Comparison of ENCODE assay signal across 12 mouse cellular contexts in genomic region chr2:157707191-157707923, GRCm38 (mm10). TPM values are rescaled to one million over a fixed set of nuclear protein-coding genes. Genes with fewer than 3 reads are reported as not detected.
DNase-seq lines count a peak whose midpoint lies in the region; ATAC-seq and TF ChIP-seq lines count a peak whose summit lies in the region.
"Had no signal": no experiment of that assay in that cellular context is flagged by ENCODE, and none has a peak within 500 bp of the region (broad histone marks: within the 10 kb centered on the region; RNA-seq: fewer than 3 reads in every experiment).

No protein-coding gene starts in this region.

- H3K4me3 ChIP-seq in hindbrain, embryonic 10.5 days, result no peak overlapping the region
- H3K4me3 ChIP-seq in hindbrain, embryonic 12.5 days, result no peak overlapping the region
- H3K4me3 ChIP-seq in limb, embryonic 10.5 days, result no peak overlapping the region
- H3K4me3 ChIP-seq in lung, postnatal 0 days (ENCODE audit: low read depth, low read length), result no peak overlapping the region
- H3K4me3 ChIP-seq: limb, embryonic 13.5 days had no signal

- H3K4me2 ChIP-seq in hindbrain, embryonic 12.5 days (replicated peaks), result no peak overlapping the region
- H3K4me2 ChIP-seq in lung, postnatal 0 days (replicated peaks; ENCODE audit: low read depth, low read length), result no peak overlapping the region
- H3K4me2 ChIP-seq: limb, embryonic 13.5 days had no signal

- peaks cover 43% of the 10 kb centered on the region for H3K27me3 ChIP-seq in hindbrain, embryonic 10.5 days (ENCODE audit: insufficient read depth, poor library complexity, severe bottlenecking)
- no peaks in the 10 kb centered on the region for H3K27me3 ChIP-seq in hindbrain, embryonic 12.5 days
- H3K27me3 ChIP-seq in limb, embryonic 10.5 days (ENCODE audit: low read depth, poor library complexity, severe bottlenecking), result peaks cover 40% of the 10 kb centered on the region
- H3K27me3 ChIP-seq in lung, postnatal 0 days (replicated peaks; ENCODE audit: insufficient read depth, low read length), result no peaks in the 10 kb centered on the region

- peaks cover 54% of the 10 kb centered on the region for H3K4me1 ChIP-seq in hindbrain, embryonic 10.5 days (replicated peaks)
- peaks cover 51% of the 10 kb centered on the region for H3K4me1 ChIP-seq in hindbrain, embryonic 12.5 days
- peaks cover 26% of the 10 kb centered on the region for H3K4me1 ChIP-seq in limb, embryonic 10.5 days
- no peaks in the 10 kb centered on the region for H3K4me1 ChIP-seq in lung, postnatal 0 days (ENCODE audit: insufficient read depth, low read depth, low read length)

- DNase-seq in hindbrain, embryonic 10.5 days (ENCODE audit: low spot score), result no peak
- DNase-seq in cerebellum, postnatal 10 days, result peak; percentile 83 to 84
- peak; percentile 78 for DNase-seq in kidney, adult 11 months
- DNase-seq in limb, embryonic 10.5 days (ENCODE audit: low spot score), result no peak
- DNase-seq in right cerebral cortex, adult 18-20 months, result no peak
- DNase-seq in thymus, postnatal 25 days, result no peak
- DNase-seq in lung, postnatal 0 days (ENCODE audit: low spot score), result no peak
- DNase-seq: lung, adult 2 months had no signal

- WGBS in hindbrain, embryonic 10.5 days, result 64% methylated on average over 11 of the region's 11 CpGs
- WGBS in hindbrain, embryonic 12.5 days, result 56% methylated on average over 11 of the region's 11 CpGs
- WGBS in limb, embryonic 10.5 days, result 47% methylated on average over 11 of the region's 11 CpGs
- WGBS in lung, postnatal 0 days, result 58% methylated on average over 11 of the region's 11 CpGs

- no peak for TF ChIP-seq CTCF in lung, postnatal 0 days (IDR thresholded peaks at IDR 0.05)

- TF ChIP-seq EP300 in lung, postnatal 0 days (IDR thresholded peaks at IDR 0.05), result no peak

- ATAC-seq in hindbrain, embryonic 12.5 days (ENCODE audit: low FRiP score), result no peak
- ATAC-seq in lung, postnatal 0 days, result no peak
- ATAC-seq: activated CD4-positive, CD25-positive, alpha-beta regulatory T cell, adult 4 months had no signal

- H3K36me3 ChIP-seq in hindbrain, embryonic 10.5 days, result no peaks in the 10 kb centered on the region
- no peaks in the 10 kb centered on the region for H3K36me3 ChIP-seq in hindbrain, embryonic 12.5 days
- no peaks in the 10 kb centered on the region for H3K36me3 ChIP-seq in limb, embryonic 10.5 days
- no peaks in the 10 kb centered on the region for H3K36me3 ChIP-seq in lung, postnatal 0 days (ENCODE audit: insufficient read depth, low read length)
- H3K36me3 ChIP-seq: G1E; limb, embryonic 13.5 days had no signal

- H3K27ac ChIP-seq in hindbrain, embryonic 10.5 days, result 0 out of 2 replicates have a peak overlapping the region, but pooled peaks have one; percentile 13
- H3K27ac ChIP-seq in hindbrain, embryonic 12.5 days, result no peak overlapping the region
- H3K27ac ChIP-seq in limb, embryonic 10.5 days, result peak overlapping the region; percentile 15; the same call in 1 of the 2 replicates
- H3K27ac ChIP-seq in lung, postnatal 0 days (ENCODE audit: low read length), result no peak overlapping the region
- H3K27ac ChIP-seq: limb, embryonic 13.5 days had no signal

- no peak overlapping the region for H3K9ac ChIP-seq in hindbrain, embryonic 12.5 days
- no peak overlapping the region for H3K9ac ChIP-seq in lung, postnatal 0 days (replicated peaks; ENCODE audit: low read depth)
- H3K9ac ChIP-seq: limb, embryonic 13.5 days had no signal

- no peaks in the 10 kb centered on the region for H3K9me3 ChIP-seq in hindbrain, embryonic 10.5 days
- H3K9me3 ChIP-seq in hindbrain, embryonic 12.5 days (replicated peaks), result no peaks in the 10 kb centered on the region
- H3K9me3 ChIP-seq in limb, embryonic 10.5 days (replicated peaks), result no peaks in the 10 kb centered on the region
- H3K9me3 ChIP-seq in lung, postnatal 0 days (ENCODE audit: low read length), result no peaks in the 10 kb centered on the region
- H3K9me3 ChIP-seq: G1E; limb, embryonic 13.5 days had no signal

RNA-seq across cellular contexts. Expression of gene Ctnnbl1, which starts 29.8 kb away (rescaled TPM):
- polyA plus RNA-seq in hindbrain, embryonic 10.5 days (2016; fragmentation: Nextera tagmentation; extraction: Ambion mirVana), result 93.4 and 95.9 TPM in 2 replicates
- polyA plus RNA-seq in hindbrain, embryonic 12.5 days (2016; fragmentation: Nextera tagmentation; extraction: Ambion mirVana), result 82.3 and 83.7 TPM in 2 replicates
- 90.7 and 97.8 TPM in 2 replicates for polyA plus RNA-seq in limb, embryonic 10.5 days (2016; fragmentation: Nextera tagmentation; extraction: Ambion mirVana)
- polyA plus RNA-seq in lung, postnatal 0 days (2015; fragmentation: Nextera tagmentation; extraction: Ambion mirVana), result 28.5 and 30.8 TPM in 2 replicates

Comparison
In these comparisons a context has a peak if more than half of its experiments do, and no peak if none do; other contexts are left out.
1. H3K27ac ChIP-seq: peak in hindbrain, embryonic 10.5 days (single experiment) and limb, embryonic 10.5 days (single experiment); none in hindbrain, embryonic 12.5 days (single experiment) and lung, postnatal 0 days (single experiment).
2. DNase-seq: peak in cerebellum, postnatal 10 days (2 of 2) and kidney, adult 11 months (single experiment); none in hindbrain, embryonic 10.5 days (single experiment), limb, embryonic 10.5 days (single experiment), right cerebral cortex, adult 18-20 months (single experiment), thymus, postnatal 25 days (single experiment) and lung, postnatal 0 days (single experiment).